Mouse (Mus musculus) hindlimb bud, embryonic 11.5 days (tissue): ENCODE measurements around the gene Phactr4.
A peak's percentile ranks its signal among the peaks of the same experiment; 100 is the strongest.

ENCODE experiments used
- DNase-seq: peaks from one replicate; pipeline ENCODE4 v3.0.0-alpha.2; 2012; ENCODE audit warnings: low read depth, low spot score; ENCODE audit errors: extremely low spot score

The Phactr4 gene

GRCm38 (mm10) chr4:132338943-132339342 lies 83.3 kb downstream of the Phactr4 start:
- DNase-seq = no peak

DNA sequence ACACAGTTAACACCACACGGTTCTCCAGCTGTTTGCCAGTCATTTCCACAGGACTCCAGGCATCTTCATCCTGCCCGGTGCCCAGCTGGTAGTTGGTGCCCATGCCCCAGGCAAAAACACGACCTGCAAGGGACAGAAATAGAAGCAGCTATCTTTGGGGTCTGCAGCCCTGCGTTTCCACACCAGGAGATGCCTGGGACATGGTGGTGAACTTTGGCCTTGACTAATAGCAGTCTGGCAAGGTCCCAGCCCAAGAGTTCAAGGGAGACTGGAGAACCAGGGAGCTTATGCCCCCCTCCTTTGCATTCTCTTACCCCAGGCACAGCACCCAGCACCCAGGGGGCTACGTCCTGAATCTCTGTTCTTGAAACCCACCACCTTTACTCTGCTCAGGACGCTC lies 89.4 kb downstream of the Phactr4 start:
- no peak for DNase-seq

GRCm38 (mm10) chr4:132331960-132332359 lies 90.3 kb downstream of the Phactr4 start:
- no peak for DNase-seq

DNA sequence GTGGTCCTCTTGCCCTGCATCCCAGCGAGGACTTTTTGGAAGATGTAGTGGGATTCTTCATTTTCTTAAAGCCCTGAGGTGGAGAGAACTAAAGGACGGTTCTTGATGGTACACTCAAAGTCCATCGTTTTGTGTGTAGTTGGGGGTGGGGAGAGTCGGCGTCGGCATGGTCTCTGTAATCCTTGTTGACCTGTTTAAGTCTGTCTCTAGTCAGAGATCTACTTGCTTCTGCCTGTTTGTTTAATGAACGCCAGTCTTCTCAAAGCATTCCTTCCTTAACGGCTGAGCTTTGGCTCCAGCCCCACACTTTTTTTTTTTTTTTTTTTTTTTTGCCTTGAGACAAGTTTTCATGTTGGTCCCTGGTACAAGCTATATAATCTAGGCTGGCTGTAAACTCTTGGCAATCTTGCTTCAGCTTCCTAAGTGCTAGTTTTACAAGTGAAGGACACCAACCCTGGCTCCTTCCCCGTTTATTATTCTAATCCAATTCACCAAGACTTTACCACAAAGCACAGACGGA lies 92.4 kb downstream of the Phactr4 start:
- no peak for DNase-seq

GRCm38 (mm10) chr4:132329115-132329834 lies 93.0 kb downstream of the Phactr4 start, which contains the start of gene Trnau1ap:
Gene Trnau1ap, minus strand, starts transcription at chr4:132329538.
- peak; percentile 74 for DNase-seq

- DNase-seq = no peak
Measured at GRCm38 (mm10) chr4:132328391-132328982, 93.8 kb downstream of the Phactr4 start.

DNA sequence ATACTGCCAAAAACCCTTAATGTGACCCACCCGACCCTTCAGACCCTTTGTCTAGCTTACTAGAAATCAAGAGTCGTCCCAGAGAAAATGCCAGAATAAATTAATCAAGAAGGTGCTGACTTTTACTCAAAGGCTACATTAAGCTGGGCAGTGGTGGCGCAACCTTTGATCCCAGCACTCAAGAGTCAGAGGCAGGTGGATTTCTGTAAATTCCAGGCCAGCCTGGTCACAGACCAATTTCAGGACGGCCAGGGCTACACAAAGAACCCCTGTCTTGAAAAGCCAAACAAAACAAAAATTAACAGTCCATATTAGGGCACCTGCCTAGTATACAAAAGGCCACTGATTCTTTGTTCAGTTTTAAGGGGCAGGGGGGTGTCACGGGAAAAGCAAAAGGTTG lies 95.8 kb downstream of the Phactr4 start:
- DNase-seq = no peak

DNA sequence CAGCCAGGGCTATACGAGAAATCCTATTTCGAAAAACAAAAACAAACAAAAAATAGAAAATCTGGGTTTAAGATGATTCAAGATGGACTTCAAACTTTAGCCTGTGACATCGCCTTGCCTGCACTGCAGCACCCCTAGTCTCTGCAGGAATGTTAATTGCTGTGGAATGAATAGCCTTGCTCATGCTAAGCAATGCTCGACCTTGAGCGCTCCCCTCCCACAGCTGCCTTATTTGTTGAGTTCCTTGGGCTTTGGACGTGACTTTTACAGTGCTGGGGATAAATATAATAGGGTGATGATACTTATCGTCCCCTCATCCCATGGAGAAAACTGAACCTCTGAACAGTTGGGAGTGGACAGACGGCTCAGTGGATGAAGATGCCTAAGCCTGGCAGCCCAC lies 106.6 kb downstream of the Phactr4 start:
- no peak for DNase-seq

DNA sequence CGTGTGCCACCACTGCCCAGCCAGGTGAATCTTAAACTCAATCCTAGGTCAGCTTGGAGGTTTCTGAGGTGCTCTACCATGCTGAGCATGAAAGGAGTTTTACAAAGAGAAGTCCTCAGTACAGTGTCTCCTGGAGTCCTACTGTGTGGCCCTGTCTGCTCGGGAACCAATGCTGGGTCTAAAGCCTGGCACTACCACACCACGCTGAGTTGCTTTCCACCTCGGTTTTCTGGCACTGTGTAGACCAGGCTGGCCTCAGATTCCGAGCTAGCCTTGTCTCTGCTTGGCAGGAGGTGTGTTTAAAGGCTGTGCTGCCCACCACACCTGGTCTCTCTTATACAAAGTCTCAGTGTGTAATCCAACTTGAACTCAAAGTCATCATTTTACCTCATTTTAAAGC lies 109.7 kb downstream of the Phactr4 start:
- DNase-seq = no peak

DNA sequence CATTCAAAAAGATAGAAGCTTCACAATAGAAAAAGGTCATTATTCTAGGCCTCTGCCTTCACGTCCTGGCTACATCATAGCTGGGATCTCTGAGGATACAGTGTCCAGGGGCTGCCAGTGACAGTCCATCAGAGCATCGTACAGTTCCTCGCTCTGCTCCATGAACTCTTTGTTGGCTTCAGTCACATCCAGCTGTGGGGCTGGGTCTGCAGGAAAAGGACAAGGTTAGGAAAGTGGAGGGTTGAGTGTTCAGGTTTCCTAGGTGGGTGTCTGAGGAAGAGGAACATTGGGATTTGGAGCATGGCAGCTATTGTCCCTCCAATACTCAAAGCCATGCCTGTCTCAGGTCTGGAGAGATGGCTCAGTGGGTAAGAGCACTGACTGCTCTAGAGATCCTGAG lies 110.5 kb downstream of the Phactr4 start:
- no peak for DNase-seq

- DNase-seq = no peak
Measured at GRCm38 (mm10) chr4:132311209-132311608, 111.1 kb downstream of the Phactr4 start.

DNA sequence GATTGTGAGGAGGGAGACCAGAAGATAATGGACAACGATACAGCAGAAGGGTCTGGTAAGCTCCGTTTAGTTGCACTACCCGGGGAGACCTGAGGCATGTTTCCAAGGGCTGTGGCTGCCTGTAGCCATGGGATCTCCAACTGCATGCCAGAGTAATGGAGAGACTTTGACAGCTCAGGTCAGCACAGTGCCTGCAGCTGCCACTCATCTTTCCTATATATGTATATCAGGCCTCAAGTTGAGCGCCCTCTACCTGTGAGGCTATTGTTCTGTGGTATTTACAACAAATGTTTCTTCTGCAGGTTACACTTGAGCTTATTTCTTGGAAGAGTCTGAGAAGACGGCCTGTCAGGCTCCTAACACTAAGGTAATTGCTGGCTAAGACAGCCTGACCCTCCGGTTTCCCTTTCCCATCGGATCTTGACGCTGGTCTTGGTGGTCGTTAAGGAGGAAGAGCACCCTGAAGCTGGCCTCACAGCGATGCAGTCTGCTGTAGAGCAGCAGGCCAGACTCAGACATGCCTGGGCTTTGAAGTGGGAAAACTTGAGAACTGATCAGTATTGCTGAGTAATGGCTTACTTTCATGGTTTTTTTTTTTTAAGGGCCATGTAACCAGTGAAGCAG lies 112.3 kb downstream of the Phactr4 start:
- DNase-seq = no peak

DNA sequence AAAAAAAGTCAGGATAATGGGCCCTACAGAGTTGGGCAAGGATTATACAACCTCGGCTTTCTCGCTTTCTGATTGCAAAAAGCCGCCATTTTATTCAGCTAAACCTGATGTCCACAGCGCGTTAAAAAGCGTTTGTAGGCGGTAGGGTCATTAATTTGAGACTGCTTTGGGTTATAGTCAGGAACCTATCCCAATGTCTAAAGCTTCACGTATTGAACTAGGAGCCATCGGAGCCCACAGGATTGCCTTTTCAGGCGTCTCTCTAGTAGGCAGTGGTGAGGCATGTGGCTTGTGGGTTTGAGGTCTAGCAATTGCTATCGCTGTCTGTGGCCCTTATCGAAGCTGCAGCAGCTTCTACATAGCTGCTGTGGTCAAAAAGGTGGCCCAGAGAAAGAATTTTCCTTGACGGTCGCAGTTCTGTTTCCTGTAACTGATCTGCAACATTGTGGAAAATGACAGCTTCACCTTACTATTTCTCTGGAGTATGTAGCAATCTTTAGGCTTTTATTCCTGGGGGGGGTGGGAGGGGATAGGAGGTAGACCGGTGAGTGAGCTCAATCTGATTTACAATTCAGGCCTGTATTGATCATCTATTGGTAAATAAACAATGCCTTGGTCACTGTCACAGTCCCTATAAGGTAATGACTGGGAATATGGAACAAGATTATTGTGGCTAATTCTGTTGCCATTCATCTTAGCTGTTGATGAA lies 113.0 kb downstream of the Phactr4 start:
- DNase-seq = no peak

DNA sequence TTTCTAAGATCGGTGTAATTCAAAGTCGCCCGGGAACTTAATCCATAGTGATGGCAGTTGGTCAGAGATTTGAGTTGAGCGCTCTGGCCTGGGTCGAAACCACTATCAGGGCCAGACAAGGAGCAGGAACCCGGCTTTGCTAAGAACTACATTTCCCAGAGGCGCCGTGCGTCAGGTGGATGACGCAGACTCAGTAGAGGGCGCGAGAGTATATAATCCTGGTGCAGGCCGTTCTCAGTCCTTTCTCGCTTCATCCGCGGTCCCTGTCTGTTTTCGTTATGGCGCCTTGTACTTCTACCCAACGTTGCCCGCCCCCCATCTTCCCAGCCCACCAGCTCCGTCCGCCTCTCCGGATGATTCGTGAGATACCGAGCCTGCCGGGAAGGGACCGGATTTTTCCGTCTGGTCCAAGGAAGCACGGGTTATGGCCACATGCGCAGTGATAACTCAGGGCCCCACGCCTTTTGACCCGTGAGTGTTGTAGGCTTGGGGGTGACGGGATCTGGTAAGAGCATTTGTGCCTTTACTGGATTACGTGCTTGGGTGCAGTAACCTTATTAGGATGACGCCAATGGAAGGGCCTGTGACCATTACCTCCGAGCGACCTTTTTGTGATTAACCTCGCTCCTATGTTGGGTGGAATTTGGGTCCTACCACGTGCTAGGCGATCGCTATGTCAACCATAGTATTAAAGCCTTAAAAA lies 113.7 kb downstream of the Phactr4 start:
- peak; percentile 82 for DNase-seq

DNA sequence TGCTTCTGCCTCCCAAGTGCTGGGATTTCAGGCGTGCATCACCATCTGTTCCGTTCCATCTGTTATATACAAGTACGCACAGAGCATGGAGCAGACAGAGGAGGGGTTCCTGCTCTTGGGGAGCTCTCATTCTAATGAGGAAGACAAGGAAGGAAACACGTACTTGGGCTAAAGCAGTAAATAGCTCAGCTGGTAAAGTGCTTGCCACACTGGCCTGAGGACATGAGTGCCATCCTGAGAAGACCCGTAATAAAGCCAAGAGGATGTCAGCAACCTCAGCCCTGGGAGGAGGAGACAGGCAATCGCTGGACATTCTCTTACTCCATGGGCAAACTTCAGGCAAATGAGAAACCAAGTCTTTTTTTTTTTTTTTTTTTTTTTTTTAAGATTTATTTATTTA lies 116.3 kb downstream of the Phactr4 start:
- DNase-seq = no peak
